Mouse (Mus musculus) ES-E14 (cell line): ENCODE measurements at regions not wholly inside any gene's neighbourhood (a gene's known extent, or its start where the extent isn't known, plus 50 kb on each side); places are given as distances from the start of the nearest gene placed in this dataset.

Experiments
- CHD2 ChIP-seq: IDR thresholded peaks from 2 replicates; pipeline ENCODE4 v1.6.1; 2014; ENCODE audit warnings: mild to moderate bottlenecking, low read depth, low read length, inconsistent platforms
- HCFC1 ChIP-seq: IDR thresholded peaks from 2 replicates; pipeline ENCODE4 v1.6.1; 2012; ENCODE audit warnings: low read length, inconsistent platforms, borderline replicate concordance; ENCODE audit not compliant: insufficient read depth

- TF ChIP-seq CHD2 (no peak), HCFC1 (no peak)
Observed at GRCm38 (mm10) chr8:9029156-9029555, 338.8 kb upstream of the Arglu1 start.
